Mouse (Mus musculus) forebrain, embryonic 11.5 days (tissue): ENCODE measurements around the gene Enpp7. TPM values are rescaled to one million over a fixed set of nuclear protein-coding genes. Genes with fewer than 3 reads are reported as not detected.
A peak's percentile ranks its signal among the peaks of the same experiment; 100 is the strongest.

Experiments used
- ATAC-seq: fragments of 200-750 bp; cut with Nextera tagmentation; replicated peaks from 2 replicates; pipeline ENCODE4 v1.8.0; 2017; ENCODE audit warnings: moderate TSS enrichment; ENCODE audit not compliant: low FRiP score
- DNase-seq: peaks from one replicate; pipeline ENCODE4 v3.0.0-alpha.2; 2017; ENCODE audit warnings: low spot score
- H3K27ac ChIP-seq: fragments of 300-500 bp; sonication (generic); 2 replicates; pipeline ENCODE4 v1.5.1; 2014; ENCODE audit warnings: low read depth, low read length
- H3K27me3 ChIP-seq: fragments of 300-500 bp; sonication (generic); 2 replicates; pipeline ENCODE4 v1.6.1; 2014; ENCODE audit warnings: mild to moderate bottlenecking, low read length, mixed read lengths; ENCODE audit not compliant: control insufficient read depth, insufficient read depth
- H3K36me3 ChIP-seq: fragments of 300-500 bp; sonication (generic); 2 replicates; pipeline ENCODE4 v1.6.1; 2014; ENCODE audit warnings: mild to moderate bottlenecking, low read length, moderate library complexity, mixed read lengths; ENCODE audit not compliant: control insufficient read depth, insufficient read depth
- H3K4me1 ChIP-seq: fragments of 300-500 bp; sonication (generic); replicated peaks from 2 replicates; pipeline ENCODE4 v1.6.1; 2014; ENCODE audit warnings: low read length, mixed read lengths; ENCODE audit not compliant: control insufficient read depth, insufficient read depth
- H3K4me2 ChIP-seq: fragments of 300-500 bp; sonication (generic); 2 replicates; pipeline ENCODE4 v1.6.1; 2014; ENCODE audit warnings: low read depth, mild to moderate bottlenecking, low read length, moderate library complexity, mixed read lengths; ENCODE audit not compliant: severe bottlenecking
- H3K4me3 ChIP-seq: fragments of 300-500 bp; sonication (generic); 2 replicates; pipeline ENCODE4 v1.5.1; 2014; ENCODE audit warnings: low read depth, low read length
- H3K9ac ChIP-seq: fragments of 300-500 bp; sonication (generic); 2 replicates; pipeline ENCODE4 v1.6.1; 2014; ENCODE audit warnings: low read length
- H3K9me3 ChIP-seq: fragments of 300-500 bp; sonication (generic); 2 replicates; pipeline ENCODE4 v1.6.1; 2016; ENCODE audit warnings: low read length, mixed read lengths; ENCODE audit not compliant: control insufficient read depth
- WGBS: fragments of 180-500 bp; shearing (Covaris S2); extraction: QIAGEN DNeasy Blood & Tissue Kit; methylation state at CpG from one replicate; pipeline ENCODE4 v1.1.7; 2014; 5-methylcytosine and 5-hydroxymethylcytosine counted together
- polyA plus RNA-seq: library from polyadenylated mRNA; unstranded; fragments of >200 nt; fragmentation: Nextera tagmentation; extraction: Ambion mirVana; gene quantifications from 2 replicates; pipeline ENCODE4 v1.2.1, GENCODE M21; 2014

The Enpp7 gene
- polyA plus RNA-seq = not detected in 2 replicates

DNA sequence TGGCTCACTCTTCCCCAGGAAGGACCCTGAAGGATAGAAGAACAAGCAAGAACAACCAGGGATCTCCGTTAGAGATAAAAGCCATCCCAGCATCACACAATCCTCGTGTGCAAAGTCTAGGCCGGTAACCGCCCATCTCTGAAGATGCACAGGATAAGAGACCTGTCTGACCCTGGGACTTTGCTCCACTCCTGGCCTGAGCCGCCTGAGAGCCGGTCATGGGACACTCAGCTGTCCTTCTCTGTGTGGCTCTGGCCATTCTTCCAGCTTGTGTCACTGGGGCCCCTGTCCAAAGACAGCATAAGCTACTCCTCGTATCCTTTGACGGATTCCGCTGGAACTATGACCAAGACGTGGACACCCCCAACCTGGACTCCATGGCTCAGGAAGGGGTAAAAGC is at the start of gene Enpp7:
TSS of gene Enpp7 (plus strand) at position 190 of the 400 bp plus-strand sequence.
- Histone ChIP-seq H3K4me1 (no peaks in the 10 kb centered on the region), H3K9ac (no peak within 1 kb of the TSS), H3K4me2 (no peak within 1 kb of the TSS), H3K9me3 (no peaks in the 10 kb centered on the region), H3K27me3 (no peaks in the 10 kb centered on the region), H3K4me3 (no peak within 1 kb of the TSS), H3K27ac (no peak within 1 kb of the TSS), H3K36me3 (no peaks in the 10 kb centered on the region)
- WGBS = 88% methylated on average over 10 of the region's 10 CpGs
- ATAC-seq (no peak), DNase-seq (no peak)

DNA sequence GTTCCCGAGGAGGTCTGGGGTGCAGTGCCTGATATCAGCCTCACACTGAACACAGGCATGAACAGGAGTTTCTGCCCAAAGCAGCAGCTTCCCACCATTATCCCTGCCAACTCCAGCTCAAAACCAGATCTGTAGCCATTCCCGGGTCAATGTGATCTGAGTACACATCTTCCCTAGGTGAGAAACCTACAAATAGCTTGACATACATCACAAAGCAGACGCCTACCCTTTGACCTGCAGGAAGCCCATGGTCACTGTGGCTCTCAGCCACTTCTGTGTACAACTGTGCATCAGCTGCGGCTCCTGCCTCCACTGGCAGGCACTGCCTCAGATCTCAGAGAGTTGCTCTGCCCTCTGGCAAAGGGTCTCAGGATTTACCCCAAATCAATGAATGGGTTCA is 48.3 kb upstream of the Enpp7 start:
- ATAC-seq = no peak
- no peak for DNase-seq
- H3K9ac ChIP-seq = no peak overlapping the region
- 90% methylated on average over 4 of the region's 4 CpGs for WGBS
- H3K4me2 ChIP-seq = no peak overlapping the region
- H3K27me3 ChIP-seq = no peaks in the 10 kb centered on the region
- no peaks in the 10 kb centered on the region for H3K4me1 ChIP-seq
- no peak overlapping the region for H3K27ac ChIP-seq
- no peaks in the 10 kb centered on the region for H3K36me3 ChIP-seq
- H3K4me3 ChIP-seq = no peak overlapping the region
- no peaks in the 10 kb centered on the region for H3K9me3 ChIP-seq

DNA sequence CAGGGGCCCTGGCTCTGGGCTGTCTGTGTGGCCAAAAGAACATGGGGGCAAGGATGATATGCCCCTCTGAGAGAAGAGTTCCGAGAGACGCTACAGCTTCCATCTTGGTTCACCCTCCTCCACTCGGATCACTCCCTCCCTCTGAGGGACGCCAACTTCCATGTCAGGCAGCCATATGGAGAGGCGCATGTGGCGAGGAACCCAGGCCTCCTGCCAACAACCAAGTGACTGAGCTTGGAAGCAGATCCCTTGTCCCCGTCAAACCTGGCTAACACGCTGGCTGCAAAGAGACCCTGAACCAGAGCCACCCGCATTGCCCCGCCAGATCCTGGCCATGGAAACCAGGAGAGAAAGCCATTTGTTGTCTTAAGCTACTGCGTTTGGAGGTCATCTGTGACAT is 47.4 kb upstream of the Enpp7 start:
- ATAC-seq (no peak), DNase-seq (no peak)
- Histone ChIP-seq H3K9ac (no peak overlapping the region), H3K4me3 (no peak overlapping the region), H3K36me3 (no peaks in the 10 kb centered on the region), H3K27ac (no peak overlapping the region), H3K27me3 (no peaks in the 10 kb centered on the region), H3K4me2 (no peak overlapping the region), H3K4me1 (no peaks in the 10 kb centered on the region), H3K9me3 (no peaks in the 10 kb centered on the region)
- 80% methylated on average over 11 of the region's 11 CpGs for WGBS

DNA sequence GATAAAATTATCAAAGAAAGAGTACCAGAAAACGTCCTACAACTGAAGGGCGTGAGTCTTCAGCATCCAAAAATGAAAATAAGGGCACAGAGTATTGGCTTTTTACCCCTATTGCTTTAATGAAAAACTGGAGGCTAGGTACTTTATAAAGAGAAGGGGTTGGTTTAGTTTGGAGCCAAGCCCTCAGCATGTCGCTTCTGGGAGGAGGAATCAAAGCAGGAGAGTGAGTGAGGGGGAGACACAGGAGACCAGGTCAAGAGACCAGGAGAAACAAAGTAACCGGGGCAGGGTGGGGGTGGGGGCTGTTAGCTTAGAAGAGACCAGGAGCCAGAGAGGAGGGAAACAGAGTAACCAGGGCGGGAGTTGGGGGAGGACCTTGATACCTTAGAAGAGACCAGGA is 46.7 kb upstream of the Enpp7 start:
- H3K4me2 ChIP-seq = no peak overlapping the region
- no peaks in the 10 kb centered on the region for H3K36me3 ChIP-seq
- H3K4me3 ChIP-seq = no peak overlapping the region
- H3K9ac ChIP-seq = no peak overlapping the region
- ATAC-seq (no peak), DNase-seq (no peak)
- H3K4me1 ChIP-seq = no peaks in the 10 kb centered on the region
- no peaks in the 10 kb centered on the region for H3K27me3 ChIP-seq
- no peaks in the 10 kb centered on the region for H3K9me3 ChIP-seq
- no peak overlapping the region for H3K27ac ChIP-seq
- 37% methylated on average over 5 of the region's 5 CpGs for WGBS

- Histone ChIP-seq H3K36me3 (no peaks in the 10 kb centered on the region), H3K27me3 (no peaks in the 10 kb centered on the region), H3K9me3 (no peaks in the 10 kb centered on the region), H3K27ac (no peak overlapping the region), H3K4me1 (no peaks in the 10 kb centered on the region), H3K9ac (no peak overlapping the region), H3K4me2 (no peak overlapping the region), H3K4me3 (no peak overlapping the region)
- WGBS = 94% methylated on average over 8 of the region's 8 CpGs
- no peak for ATAC-seq
- DNase-seq = no peak
These were observed 42.1 kb upstream of the Enpp7 start for GRCm38 (mm10) chr11:118945868-118946267.

DNA sequence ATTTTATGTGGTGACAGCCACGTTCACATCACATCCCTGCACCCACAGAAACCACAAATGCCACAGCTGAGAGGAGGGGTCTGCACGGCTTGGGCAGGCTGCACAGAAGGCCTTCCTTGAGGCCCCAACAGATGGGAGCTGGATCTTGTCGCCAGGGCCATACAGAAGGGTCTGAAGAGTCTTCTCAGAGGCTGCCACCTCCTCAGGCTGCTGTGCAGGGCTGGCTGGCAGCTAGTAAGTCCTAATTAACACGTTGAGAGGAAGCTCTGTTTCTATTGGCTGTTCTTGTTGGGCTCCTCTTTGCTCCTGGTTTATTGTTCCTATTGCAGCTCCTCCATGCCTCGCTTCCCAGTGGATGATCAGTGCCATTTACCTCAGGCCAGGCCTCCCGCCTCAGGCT is 33.0 kb upstream of the Enpp7 start:
- Histone ChIP-seq H3K9me3 (no peaks in the 10 kb centered on the region), H3K9ac (no peak overlapping the region), H3K27ac (peak overlapping the region; percentile 65), H3K4me2 (no peak overlapping the region), H3K4me1 (peaks cover 4% of the 10 kb centered on the region; the same call in 1 of the 2 replicates), H3K4me3 (no peak overlapping the region), H3K36me3 (no peaks in the 10 kb centered on the region), H3K27me3 (no peaks in the 10 kb centered on the region)
- no peak for ATAC-seq
- WGBS = 30% methylated on average over 6 of the region's 6 CpGs
- no peak for DNase-seq

DNA sequence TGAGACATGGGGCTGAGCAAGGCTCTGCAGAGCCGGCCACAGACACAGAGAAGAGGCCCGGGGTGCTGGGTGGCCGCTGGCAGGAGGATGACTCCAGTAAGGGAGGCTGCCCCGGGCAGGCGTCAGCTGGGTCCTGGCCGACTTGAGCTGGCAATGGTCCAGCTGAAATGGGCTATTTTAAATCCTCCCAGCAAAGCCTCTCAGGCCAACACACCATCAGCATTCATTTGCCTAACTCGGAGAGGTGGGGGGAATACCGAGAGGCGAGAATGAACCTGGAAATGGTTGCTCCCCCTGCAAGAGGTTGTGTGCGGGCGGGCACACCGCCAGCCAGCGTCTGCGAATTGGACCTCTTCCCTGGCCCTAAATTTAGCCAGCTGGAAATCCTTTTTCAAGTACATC is 30.9 kb upstream of the Enpp7 start:
- Histone ChIP-seq H3K27me3 (no peaks in the 10 kb centered on the region), H3K4me3 (no peak overlapping the region), H3K4me2 (no peak overlapping the region), H3K27ac (no peak overlapping the region), H3K4me1 (peaks cover 6% of the 10 kb centered on the region), H3K9ac (no peak overlapping the region), H3K36me3 (no peaks in the 10 kb centered on the region), H3K9me3 (no peaks in the 10 kb centered on the region)
- ATAC-seq = no peak
- WGBS = 64% methylated on average over 14 of the region's 14 CpGs
- DNase-seq = no peak

- H3K4me1 ChIP-seq = peaks cover 6% of the 10 kb centered on the region
- WGBS = 50% methylated on average over 3 of the region's 3 CpGs
- no peaks in the 10 kb centered on the region for H3K9me3 ChIP-seq
- H3K9ac ChIP-seq = no peak overlapping the region
- no peak overlapping the region for H3K4me3 ChIP-seq
- no peaks in the 10 kb centered on the region for H3K36me3 ChIP-seq
- no peak overlapping the region for H3K27ac ChIP-seq
- H3K27me3 ChIP-seq = no peaks in the 10 kb centered on the region
- ATAC-seq = no peak
- DNase-seq = no peak
- H3K4me2 ChIP-seq = no peak overlapping the region
These were observed 27.3 kb upstream of the Enpp7 start for GRCm38 (mm10) chr11:118960649-118961048.

GRCm38 (mm10) chr11:118962478-118962877 is 25.5 kb upstream of the Enpp7 start:
- ATAC-seq (no peak), DNase-seq (no peak)
- Histone ChIP-seq H3K27ac (no peak overlapping the region), H3K9ac (no peak overlapping the region), H3K36me3 (no peaks in the 10 kb centered on the region), H3K4me3 (no peak overlapping the region), H3K9me3 (no peaks in the 10 kb centered on the region), H3K4me1 (peaks cover 5% of the 10 kb centered on the region), H3K4me2 (no peak overlapping the region), H3K27me3 (no peaks in the 10 kb centered on the region)
- WGBS = 67% methylated on average over 4 of the region's 4 CpGs
